In the genomic region with DNA sequence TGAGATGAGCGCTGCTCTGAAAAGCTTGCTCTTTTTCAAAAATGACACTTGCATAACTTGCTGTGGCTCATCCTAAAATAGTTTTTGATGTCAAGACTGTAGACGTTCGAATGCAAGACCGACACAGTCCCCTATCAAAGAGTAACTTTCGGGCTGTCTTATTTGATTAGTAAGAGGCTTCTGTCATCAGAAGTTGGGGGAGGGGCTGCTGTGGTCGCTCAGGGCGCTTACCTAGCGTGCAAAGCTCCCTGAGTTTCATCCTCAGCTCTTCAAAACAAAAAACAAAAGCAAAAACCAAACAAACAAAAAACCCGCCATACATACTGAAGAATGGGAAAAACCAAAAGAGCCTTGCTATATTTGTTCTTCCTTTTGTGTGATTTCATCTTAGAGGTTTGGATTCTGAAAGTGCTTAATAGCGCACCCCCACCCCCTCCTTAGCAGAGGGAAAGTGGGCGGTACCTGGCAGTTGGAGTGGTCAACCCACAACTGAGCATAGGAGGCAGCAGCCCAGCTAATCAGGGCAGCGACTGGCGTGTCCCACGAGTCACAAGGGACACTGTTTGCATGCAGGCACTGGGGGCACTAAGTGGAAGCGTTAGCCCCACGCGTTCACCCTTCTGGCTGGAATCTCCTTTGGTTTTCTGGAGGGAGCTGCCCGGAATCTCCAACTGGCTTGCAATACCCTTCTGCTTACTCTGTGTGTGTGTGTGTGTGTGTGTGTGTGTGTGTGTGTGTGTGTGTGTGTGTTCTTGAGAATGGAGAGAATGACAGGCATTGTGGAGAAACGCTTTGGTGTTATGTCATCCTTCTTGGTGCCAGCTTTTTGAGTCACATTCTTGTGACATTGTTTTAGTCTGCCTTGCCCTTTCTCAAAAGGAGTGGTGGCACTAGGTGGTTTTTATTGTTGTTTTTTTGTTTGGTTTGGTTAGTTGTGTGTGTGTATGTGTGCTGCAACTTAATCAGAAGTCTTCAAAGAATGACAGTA, we compare ENCODE assay signal across 8 mouse cellular contexts. TPM values are rescaled to one million over a fixed set of nuclear protein-coding genes. Genes with fewer than 3 reads are reported as not detected.
DNase-seq lines count a peak whose midpoint lies in the region; ATAC-seq lines count a peak whose summit lies in the region.

No protein-coding gene starts in this region.

- peak; percentile 68 for DNase-seq in layer of hippocampus, adult 11-12 months (ENCODE audit: low spot score)
- DNase-seq in layer of hippocampus, adult 9-10 months (ENCODE audit: low spot score), result no peak
- DNase-seq in embryonic facial prominence, embryonic 10.5 days (ENCODE audit: low spot score), result peak; percentile 28
- DNase-seq in kidney, adult 11 months, result peak; percentile 18
- peak; percentile 67 for DNase-seq in midbrain, embryonic 14.5 days
- peak; percentile 42 to 59 for DNase-seq in spleen, postnatal 10 days (ENCODE audit: low spot score in 2 of 2)

- H3K27me3 ChIP-seq in embryonic facial prominence, embryonic 10.5 days (replicated peaks; ENCODE audit: low read depth, poor library complexity, severe bottlenecking), result peaks cover 29% of the 10 kb centered on the region
- peaks cover 14% of the 10 kb centered on the region for H3K27me3 ChIP-seq in limb, embryonic 13.5 days
- H3K27me3 ChIP-seq in midbrain, embryonic 14.5 days (ENCODE audit: control insufficient read depth, insufficient read depth, low read length), result no peaks in the 10 kb centered on the region

- peaks cover 14% of the 10 kb centered on the region for H3K4me1 ChIP-seq in embryonic facial prominence, embryonic 10.5 days
- peaks cover 10% of the 10 kb centered on the region for H3K4me1 ChIP-seq in limb, embryonic 13.5 days
- no peaks in the 10 kb centered on the region for H3K4me1 ChIP-seq in midbrain, embryonic 14.5 days (ENCODE audit: control insufficient read depth, insufficient read depth, low read length)

- H3K4me2 ChIP-seq in limb, embryonic 13.5 days (replicated peaks), result peak overlapping the region; percentile 100
- H3K4me2 ChIP-seq in midbrain, embryonic 14.5 days (ENCODE audit: low read length), result peak overlapping the region; percentile 99

- H3K36me3 ChIP-seq in embryonic facial prominence, embryonic 10.5 days (replicated peaks), result no peaks in the 10 kb centered on the region
- H3K36me3 ChIP-seq in limb, embryonic 13.5 days, result no peaks in the 10 kb centered on the region
- H3K36me3 ChIP-seq in midbrain, embryonic 14.5 days (ENCODE audit: control insufficient read depth, insufficient read depth, low read length), result no peaks in the 10 kb centered on the region

- peak overlapping the region; percentile 68 for H3K9ac ChIP-seq in limb, embryonic 13.5 days
- H3K9ac ChIP-seq in midbrain, embryonic 14.5 days (replicated peaks; ENCODE audit: low read length), result peak overlapping the region; percentile 65

- 4% methylated on average over 19 of the region's 19 CpGs for WGBS in embryonic facial prominence, embryonic 10.5 days
- 5% methylated on average over 19 of the region's 19 CpGs for WGBS in limb, embryonic 13.5 days
- WGBS in midbrain, embryonic 14.5 days, result 2% methylated on average over 19 of the region's 19 CpGs

- peak overlapping the region; percentile 75; the same call in 1 of the 2 replicates for H3K27ac ChIP-seq in embryonic facial prominence, embryonic 10.5 days (replicated peaks)
- no peak overlapping the region for H3K27ac ChIP-seq in limb, embryonic 13.5 days
- H3K27ac ChIP-seq in midbrain, embryonic 14.5 days (replicated peaks; ENCODE audit: low read depth, low read length), result peak overlapping the region; percentile 45; the same call in 1 of the 2 replicates

- H3K4me3 ChIP-seq in embryonic facial prominence, embryonic 10.5 days, result peak overlapping the region; percentile 74
- H3K4me3 ChIP-seq in limb, embryonic 13.5 days, result peak overlapping the region; percentile 64
- peak overlapping the region; percentile 71 for H3K4me3 ChIP-seq in midbrain, embryonic 14.5 days (replicated peaks; ENCODE audit: low read depth, low read length)

- peak; percentile 81 for ATAC-seq in granulocyte monocyte progenitor cell, adult 5-6 weeks (replicated peaks; ENCODE audit: poor library complexity, severe bottlenecking)
- ATAC-seq in limb, embryonic 13.5 days (ENCODE audit: low FRiP score, low read depth), result no peak
- ATAC-seq in midbrain, embryonic 14.5 days (ENCODE audit: low FRiP score, low TSS enrichment), result 0 out of 2 replicates have a peak, but pooled peaks have one; percentile 32

- H3K9me3 ChIP-seq in embryonic facial prominence, embryonic 10.5 days, result no peaks in the 10 kb centered on the region
- H3K9me3 ChIP-seq in limb, embryonic 13.5 days, result no peaks in the 10 kb centered on the region
- no peaks in the 10 kb centered on the region for H3K9me3 ChIP-seq in midbrain, embryonic 14.5 days (ENCODE audit: control insufficient read depth, low read length)

RNA-seq across cellular contexts. Expression of a gene that starts 1.0 kb away (rescaled TPM):
- polyA plus RNA-seq in embryonic facial prominence, embryonic 10.5 days (2016; fragmentation: Nextera tagmentation; extraction: Ambion mirVana), result 69.8 and 71.0 TPM in 2 replicates
- total RNA-seq in granulocyte monocyte progenitor cell, adult 5-6 weeks (2014; fragmentation: Nextera tagmentation), result 116 and 131 TPM in 2 replicates
- 139 and 140 TPM in 2 replicates for total RNA-seq in granulocyte monocyte progenitor cell, adult 5-6 weeks (2017)
- polyA plus RNA-seq in limb, embryonic 13.5 days (2015; fragmentation: Nextera tagmentation; extraction: Ambion mirVana), result 64.1 and 71.7 TPM in 2 replicates
- 108 and 110 TPM in 2 replicates for polyA plus RNA-seq in midbrain, embryonic 14.5 days (2014; fragmentation: Nextera tagmentation; extraction: Ambion mirVana)

RNA-seq across cellular contexts. Expression of a gene that starts 36.4 kb away (rescaled TPM):
- 19.3 and 19.4 TPM in 2 replicates for polyA plus RNA-seq in embryonic facial prominence, embryonic 10.5 days (2016; fragmentation: Nextera tagmentation; extraction: Ambion mirVana)
- total RNA-seq in granulocyte monocyte progenitor cell, adult 5-6 weeks (2014; fragmentation: Nextera tagmentation), result 7.5 and 11.7 TPM in 2 replicates
- total RNA-seq in granulocyte monocyte progenitor cell, adult 5-6 weeks (2017), result 11.9 and 17.5 TPM in 2 replicates
- 19.2 and 20.5 TPM in 2 replicates for polyA plus RNA-seq in limb, embryonic 13.5 days (2015; fragmentation: Nextera tagmentation; extraction: Ambion mirVana)
- 25.7 and 35.4 TPM in 2 replicates for polyA plus RNA-seq in midbrain, embryonic 14.5 days (2014; fragmentation: Nextera tagmentation; extraction: Ambion mirVana)
